ENCODE assay signal across 16 mouse cellular contexts in the genomic region with DNA sequence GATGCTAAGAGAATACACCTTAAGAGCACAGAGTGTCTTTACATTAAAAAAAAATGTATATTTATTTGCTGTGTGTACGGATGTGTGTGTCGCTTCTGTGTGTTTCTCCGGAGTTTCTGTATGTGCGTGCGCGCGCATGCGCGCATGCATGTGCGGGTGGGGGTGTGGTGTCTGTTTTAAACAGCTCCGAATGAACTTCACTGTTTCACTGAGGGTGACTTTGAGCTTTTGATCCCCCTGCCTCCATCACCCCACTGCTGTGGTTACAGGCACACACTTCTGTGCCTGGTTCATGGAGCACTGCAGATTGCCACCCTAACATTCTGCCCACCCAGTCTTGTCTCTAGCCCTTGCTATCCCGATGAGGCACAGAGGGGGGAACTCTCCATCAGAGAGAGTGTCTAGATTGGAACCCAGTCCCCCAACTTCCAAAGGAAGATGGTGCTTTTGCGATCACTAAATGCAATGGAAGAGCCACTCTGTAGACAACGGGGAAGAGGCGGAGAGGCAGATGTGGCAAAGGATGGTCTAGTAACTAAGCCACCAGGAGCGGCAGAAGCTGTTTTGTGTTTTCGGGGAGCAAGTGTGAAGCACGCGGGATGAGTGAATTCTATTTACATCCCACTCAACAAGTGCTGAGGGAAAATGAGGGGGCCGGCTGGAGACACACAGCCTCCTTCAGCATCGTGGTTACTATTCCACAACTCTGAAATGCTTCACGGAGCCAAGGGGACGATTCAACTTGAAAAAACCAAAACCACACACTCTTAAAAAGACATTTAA. TPM values are rescaled to one million over a fixed set of nuclear protein-coding genes. Genes with fewer than 3 reads are reported as not detected.
DNase-seq lines count a peak whose midpoint lies in the region; ATAC-seq lines count a peak whose summit lies in the region.
"Had no signal": no experiment of that assay in that cellular context is flagged by ENCODE, and none has a peak within 500 bp of the region (broad histone marks: within the 10 kb centered on the region; RNA-seq: fewer than 3 reads in every experiment).

No protein-coding gene starts in this region.

- H3K4me2 ChIP-seq in liver, embryonic 11.5 days: no peak overlapping the region
- H3K4me2 ChIP-seq: embryonic facial prominence, embryonic 15.5 days; forebrain, embryonic 13.5 days; hindbrain, embryonic 13.5 days; liver, embryonic 12.5 days; neural tube, embryonic 15.5 days had no signal

- no peak overlapping the region for H3K27ac ChIP-seq in liver, embryonic 11.5 days (ENCODE audit: low read depth, low read length)
- H3K27ac ChIP-seq: embryonic facial prominence, embryonic 15.5 days; forebrain, embryonic 13.5 days; hindbrain, embryonic 13.5 days; liver, embryonic 12.5 days; neural tube, embryonic 15.5 days had no signal

- no peak for ATAC-seq in liver, embryonic 11.5 days (replicated peaks; ENCODE audit: low FRiP score)
- ATAC-seq: forebrain, embryonic 13.5 days; liver, embryonic 12.5 days had no signal

- 89% methylated on average over 23 of the region's 23 CpGs for WGBS in liver, embryonic 11.5 days

- no peaks in the 10 kb centered on the region for H3K4me1 ChIP-seq in liver, embryonic 11.5 days (replicated peaks; ENCODE audit: control insufficient read depth, insufficient read depth, low read length)
- H3K4me1 ChIP-seq: embryonic facial prominence, embryonic 15.5 days; forebrain, embryonic 13.5 days; hindbrain, embryonic 13.5 days; liver, embryonic 12.5 days; neural tube, embryonic 15.5 days had no signal

- no peaks in the 10 kb centered on the region for H3K27me3 ChIP-seq in liver, embryonic 11.5 days (replicated peaks; ENCODE audit: control insufficient read depth, insufficient read depth, low read length)
- H3K27me3 ChIP-seq: embryonic facial prominence, embryonic 15.5 days; forebrain, embryonic 13.5 days; hindbrain, embryonic 13.5 days; liver, embryonic 12.5 days; neural tube, embryonic 15.5 days had no signal

- peak; percentile 66 for DNase-seq in layer of hippocampus, adult 11-12 months (ENCODE audit: low spot score)
- DNase-seq in layer of hippocampus, postnatal 25 days (ENCODE audit: extremely low spot score in 1 of 2, low spot score in 1 of 2): no peak
- peak; percentile 18 to 25 for DNase-seq in frontal cortex, postnatal 25 days (ENCODE audit: low spot score in 2 of 2)
- DNase-seq in left cerebral cortex, adult 9 months (ENCODE audit: low spot score in 2 of 2): peak; percentile 20 to 70
- peak; percentile 66 for DNase-seq in telencephalon, adult 2 months (ENCODE audit: low read depth, low spot score)
- DNase-seq in thymus, postnatal 25 days: no peak
- no peak for DNase-seq in adrenal gland, postnatal 14 days
- no peak for DNase-seq in liver, embryonic 11.5 days (ENCODE audit: low spot score)
- DNase-seq: cerebellum, adult 18-20 months; kidney, adult 2 months; retina, postnatal 1 day had no signal

- no peaks in the 10 kb centered on the region for H3K9me3 ChIP-seq in liver, embryonic 11.5 days (ENCODE audit: control insufficient read depth, low read length)
- H3K9me3 ChIP-seq: embryonic facial prominence, embryonic 15.5 days; forebrain, embryonic 13.5 days; hindbrain, embryonic 13.5 days; liver, embryonic 12.5 days; neural tube, embryonic 15.5 days had no signal

- H3K4me3 ChIP-seq in liver, embryonic 11.5 days (ENCODE audit: low read depth, low read length): no peak overlapping the region
- H3K4me3 ChIP-seq: embryonic facial prominence, embryonic 15.5 days; forebrain, embryonic 13.5 days; hindbrain, embryonic 13.5 days; liver, embryonic 12.5 days; neural tube, embryonic 15.5 days had no signal

- H3K36me3 ChIP-seq in liver, embryonic 11.5 days (ENCODE audit: control insufficient read depth, insufficient read depth, low read length): no peaks in the 10 kb centered on the region
- H3K36me3 ChIP-seq: embryonic facial prominence, embryonic 15.5 days; hindbrain, embryonic 13.5 days; liver, embryonic 12.5 days; neural tube, embryonic 15.5 days had no signal

- H3K9ac ChIP-seq in liver, embryonic 11.5 days (ENCODE audit: low read depth, low read length): no peak overlapping the region
- H3K9ac ChIP-seq: embryonic facial prominence, embryonic 15.5 days; forebrain, embryonic 13.5 days; hindbrain, embryonic 13.5 days; liver, embryonic 12.5 days; neural tube, embryonic 15.5 days had no signal

RNA-seq across cellular contexts. Expression of a gene that starts 7.1 kb away (rescaled TPM):
- 10 to 100 TPM; 47.7 to 49.5 TPM for total RNA-seq in layer of hippocampus, postnatal 25 days (2021)
- 23.4 and 24.5 TPM in 2 replicates for total RNA-seq in adrenal gland, postnatal 14 days (2021)
- polyA plus RNA-seq in liver, embryonic 11.5 days (2014; fragmentation: Nextera tagmentation; extraction: Ambion mirVana): 2.5 and 2.7 TPM in 2 replicates

Comparison
In these comparisons a context has a peak if more than half of its experiments do, and no peak if none do; other contexts are left out.
1. DNase-seq: peak in layer of hippocampus, adult 11-12 months (single experiment), frontal cortex, postnatal 25 days (2 of 2), left cerebral cortex, adult 9 months (2 of 2) and telencephalon, adult 2 months (single experiment); none in layer of hippocampus, postnatal 25 days (0 of 2), thymus, postnatal 25 days (single experiment), adrenal gland, postnatal 14 days (single experiment) and liver, embryonic 11.5 days (single experiment).